Mouse (Mus musculus): ENCODE data around the gene Adarb1.

DNA sequence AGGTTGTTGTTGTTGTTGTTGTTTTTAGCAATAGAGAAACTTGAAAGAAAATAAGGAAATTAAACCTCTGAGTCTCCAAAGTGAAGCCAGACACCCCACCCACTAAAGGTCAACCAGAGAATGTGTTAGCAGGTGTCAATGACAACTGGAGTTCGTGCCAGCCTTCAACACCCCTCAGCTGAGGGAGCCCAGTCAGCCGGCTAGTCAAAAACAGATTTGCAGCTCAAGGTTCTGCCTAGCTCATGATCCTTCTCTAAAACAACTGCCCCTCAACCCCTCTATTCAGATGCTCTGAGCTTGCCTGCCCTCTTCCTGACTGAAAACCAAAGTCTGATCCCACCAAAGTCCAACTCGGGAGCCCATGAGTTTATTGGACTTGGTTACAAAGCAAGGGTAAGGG, 23.7 kb upstream of the Adarb1 start:
- TF ChIP-seq POLR2A (IDR thresholded peaks at IDR 0.05; ENCODE audit: borderline replicate concordance, insufficient read depth, low read length) (no peak), CTCF (IDR thresholded peaks at IDR 0.05; ENCODE audit: borderline replicate concordance, insufficient read depth, low read depth, low read length) (no peak)
